Mouse (Mus musculus) heart, embryonic 13.5 days (tissue): Measurements from ENCODE around the gene Zfp219. TPM values are rescaled to one million over a fixed set of nuclear protein-coding genes. Genes with fewer than 3 reads are reported as not detected.

Source experiments
- ATAC-seq: fragments of 200-750 bp; cut with Nextera tagmentation; 2 replicates; pipeline ENCODE4 v1.8.0; 2017; ENCODE audit warnings: moderate TSS enrichment; ENCODE audit not compliant: insufficient number of reproducible peaks, low FRiP score, low TSS enrichment; ENCODE audit errors: extremely low read depth
- H3K27ac ChIP-seq: fragments of 300-500 bp; sonication (generic); replicated peaks from 2 replicates; pipeline ENCODE4 v1.5.1; 2015; ENCODE audit warnings: moderate library complexity, mild to moderate bottlenecking, inconsistent platforms
- H3K27me3 ChIP-seq: fragments of 300-500 bp; sonication (generic); replicated peaks from 2 replicates; pipeline ENCODE4 v1.6.1; 2015; ENCODE audit warnings: mild to moderate bottlenecking, inconsistent platforms
- H3K36me3 ChIP-seq: fragments of 300-500 bp; sonication (generic); 2 replicates; pipeline ENCODE4 v1.6.1; 2015; ENCODE audit warnings: mild to moderate bottlenecking, inconsistent platforms
- H3K4me1 ChIP-seq: fragments of 300-500 bp; sonication (generic); 2 replicates; pipeline ENCODE4 v1.6.1; 2015; ENCODE audit warnings: inconsistent platforms
- H3K4me2 ChIP-seq: fragments of 300-500 bp; sonication (generic); 2 replicates; pipeline ENCODE4 v1.6.1; 2015; ENCODE audit warnings: inconsistent platforms, mild to moderate bottlenecking, moderate library complexity
- H3K4me3 ChIP-seq: fragments of 300-500 bp; sonication (generic); 2 replicates; pipeline ENCODE4 v1.5.1; 2015; ENCODE audit warnings: moderate library complexity, mild to moderate bottlenecking, inconsistent platforms
- H3K9ac ChIP-seq: fragments of 300-500 bp; sonication (generic); 2 replicates; pipeline ENCODE4 v1.6.1; 2015; ENCODE audit warnings: inconsistent platforms, mild to moderate bottlenecking, moderate library complexity
- H3K9me3 ChIP-seq: fragments of 300-500 bp; sonication (generic); 2 replicates; pipeline ENCODE4 v1.6.1; 2016; ENCODE audit warnings: inconsistent platforms
- WGBS: fragments of 180-500 bp; shearing (Covaris S2); methylation state at CpG from one replicate; pipeline ENCODE4 v1.1.7; 2015; ENCODE audit warnings: mixed read lengths; 5-methylcytosine and 5-hydroxymethylcytosine counted together
- polyA plus RNA-seq: library from polyadenylated mRNA; unstranded; fragments of >200 nt; fragmentation: Nextera tagmentation; extraction: Ambion mirVana; gene quantifications from 2 replicates; pipeline ENCODE4 v1.2.1, GENCODE M21; 2015

The Zfp219 gene
- polyA plus RNA-seq, 1 experiment from 2014 or later = 14.5 TPM

GRCm38 (mm10) chr14:51996231-51996841 lies 24.2 kb downstream of the Zfp219 start:
- Histone ChIP-seq H3K4me1 (peaks cover 3% of the 10 kb centered on the region; the same call in 1 of the 2 replicates), H3K4me3 (no peak overlapping the region), H3K27ac (no peak overlapping the region), H3K4me2 (no peak overlapping the region), H3K9me3 (no peaks in the 10 kb centered on the region), H3K27me3 (no peaks in the 10 kb centered on the region), H3K9ac (no peak overlapping the region), H3K36me3 (peaks cover 95% of the 10 kb centered on the region)
- WGBS = 81% methylated on average over 13 of the region's 13 CpGs
- no peak for ATAC-seq

GRCm38 (mm10) chr14:51995219-51995871 lies 25.2 kb downstream of the Zfp219 start:
- Histone ChIP-seq H3K4me2 (no peak overlapping the region), H3K4me3 (no peak overlapping the region), H3K4me1 (peaks cover 3% of the 10 kb centered on the region; the same call in 1 of the 2 replicates), H3K27me3 (no peaks in the 10 kb centered on the region), H3K36me3 (peaks cover 97% of the 10 kb centered on the region), H3K9me3 (no peaks in the 10 kb centered on the region), H3K9ac (no peak overlapping the region), H3K27ac (no peak overlapping the region)
- WGBS = 70% methylated on average over 12 of the region's 12 CpGs
- no peak for ATAC-seq

GRCm38 (mm10) chr14:51994453-51994852 lies 26.1 kb downstream of the Zfp219 start:
- no peak overlapping the region for H3K9ac ChIP-seq
- peaks cover 5% of the 10 kb centered on the region for H3K4me1 ChIP-seq
- H3K4me2 ChIP-seq = no peak overlapping the region
- WGBS = 78% methylated on average over 4 of the region's 4 CpGs
- no peak for ATAC-seq
- H3K36me3 ChIP-seq = peaks cover 97% of the 10 kb centered on the region
- H3K4me3 ChIP-seq = no peak overlapping the region
- no peaks in the 10 kb centered on the region for H3K9me3 ChIP-seq
- no peak overlapping the region for H3K27ac ChIP-seq
- no peaks in the 10 kb centered on the region for H3K27me3 ChIP-seq

- no peak overlapping the region for H3K27ac ChIP-seq
- peak overlapping the region; percentile 37; the same call in 1 of the 2 replicates for H3K9ac ChIP-seq
- no peak overlapping the region for H3K4me3 ChIP-seq
- H3K4me2 ChIP-seq = no peak overlapping the region
- peaks cover 27% of the 10 kb centered on the region for H3K4me1 ChIP-seq
- WGBS = 64% methylated on average over 12 of the region's 12 CpGs
- no peaks in the 10 kb centered on the region for H3K27me3 ChIP-seq
- no peak for ATAC-seq
- peaks cover 74% of the 10 kb centered on the region for H3K36me3 ChIP-seq
- H3K9me3 ChIP-seq = no peaks in the 10 kb centered on the region
Observed at GRCm38 (mm10) chr14:51989461-51989970, 31.0 kb downstream of the Zfp219 start.

- Histone ChIP-seq H3K9me3 (no peaks in the 10 kb centered on the region), H3K27me3 (no peaks in the 10 kb centered on the region), H3K27ac (no peak overlapping the region), H3K9ac (no peak overlapping the region), H3K36me3 (peaks cover 66% of the 10 kb centered on the region), H3K4me1 (peaks cover 33% of the 10 kb centered on the region), H3K4me3 (no peak overlapping the region), H3K4me2 (no peak overlapping the region)
- 86% methylated on average over 12 of the region's 12 CpGs for WGBS
- no peak for ATAC-seq
Observed at GRCm38 (mm10) chr14:51988731-51989130, 31.8 kb downstream of the Zfp219 start.

GRCm38 (mm10) chr14:51987177-51987576 lies 33.4 kb downstream of the Zfp219 start:
- Histone ChIP-seq H3K4me3 (peak overlapping the region; percentile 78; the same call in 1 of the 2 replicates), H3K27ac (peak overlapping the region; percentile 98), H3K9ac (peak overlapping the region; percentile 37; the same call in 1 of the 2 replicates), H3K9me3 (no peaks in the 10 kb centered on the region), H3K36me3 (peaks cover 52% of the 10 kb centered on the region), H3K27me3 (no peaks in the 10 kb centered on the region), H3K4me1 (peaks cover 38% of the 10 kb centered on the region), H3K4me2 (peak overlapping the region; percentile 92)
- 88% methylated on average over 6 of the region's 6 CpGs for WGBS
- no peak for ATAC-seq

GRCm38 (mm10) chr14:51986153-51986505 lies 34.4 kb downstream of the Zfp219 start:
- Histone ChIP-seq H3K9ac (peak overlapping the region; percentile 86), H3K36me3 (peaks cover 41% of the 10 kb centered on the region), H3K27me3 (no peaks in the 10 kb centered on the region; the same call in 1 of the 2 replicates), H3K27ac (peak overlapping the region; percentile 98), H3K4me1 (peaks cover 38% of the 10 kb centered on the region), H3K4me2 (peak overlapping the region; percentile 92), H3K9me3 (no peaks in the 10 kb centered on the region), H3K4me3 (peak overlapping the region; percentile 78)
- WGBS = 4% methylated on average over 7 of the region's 7 CpGs
- no peak for ATAC-seq

GRCm38 (mm10) chr14:51985301-51986152 lies 35.0 kb downstream of the Zfp219 start:
- H3K4me3 ChIP-seq = peak overlapping the region; percentile 78
- peak; percentile 56 for ATAC-seq
- peak overlapping the region; percentile 92 for H3K4me2 ChIP-seq
- under 1% methylated on average over 26 of the region's 27 CpGs for WGBS
- H3K27ac ChIP-seq = peak overlapping the region; percentile 98
- no peaks in the 10 kb centered on the region for H3K9me3 ChIP-seq
- peaks cover 35% of the 10 kb centered on the region for H3K36me3 ChIP-seq
- peaks cover 38% of the 10 kb centered on the region for H3K4me1 ChIP-seq
- H3K27me3 ChIP-seq = no peaks in the 10 kb centered on the region; the same call in 1 of the 2 replicates
- peak overlapping the region; percentile 86 for H3K9ac ChIP-seq

- H3K36me3 ChIP-seq = peaks cover 25% of the 10 kb centered on the region
- peak within 1 kb of the TSS; percentile 98 for H3K27ac ChIP-seq
- ATAC-seq = peak; percentile 78
- H3K4me2 ChIP-seq = peak within 1 kb of the TSS; percentile 92
- peaks cover 37% of the 10 kb centered on the region for H3K4me1 ChIP-seq
- H3K4me3 ChIP-seq = peak within 1 kb of the TSS; percentile 78
- no peaks in the 10 kb centered on the region; the same call in 1 of the 2 replicates for H3K27me3 ChIP-seq
- WGBS = under 1% methylated on average over 73 of the region's 74 CpGs
- no peaks in the 10 kb centered on the region for H3K9me3 ChIP-seq
- peak within 1 kb of the TSS; percentile 86 for H3K9ac ChIP-seq
Observed at GRCm38 (mm10) chr14:51984247-51985231, 36.0 kb downstream of the Zfp219 start, which contains the start of gene Arhgef40. Gene Arhgef40, plus strand, starts transcription at chr14:51984719.

GRCm38 (mm10) chr14:51983855-51984246 lies 36.7 kb downstream of the Zfp219 start:
- peak overlapping the region; percentile 98 for H3K27ac ChIP-seq
- WGBS = 13% methylated on average over 10 of the region's 10 CpGs
- peaks cover 34% of the 10 kb centered on the region for H3K4me1 ChIP-seq

More at GRCm38 (mm10) chr14:51983855-51984246, 36.7 kb downstream of the Zfp219 start:
- ATAC-seq = no peak
- H3K36me3 ChIP-seq = peaks cover 18% of the 10 kb centered on the region
- no peaks in the 10 kb centered on the region; the same call in 1 of the 2 replicates for H3K27me3 ChIP-seq
- H3K4me3 ChIP-seq = peak overlapping the region; percentile 78
- no peaks in the 10 kb centered on the region for H3K9me3 ChIP-seq
- peak overlapping the region; percentile 92 for H3K4me2 ChIP-seq
- H3K9ac ChIP-seq = peak overlapping the region; percentile 86
